Mouse (Mus musculus): ENCODE measurements at regions not wholly inside any gene's neighbourhood (a gene's known extent, or its start where the extent isn't known, plus 50 kb on each side); places are given as distances from the start of the nearest gene placed in this dataset.

DNA sequence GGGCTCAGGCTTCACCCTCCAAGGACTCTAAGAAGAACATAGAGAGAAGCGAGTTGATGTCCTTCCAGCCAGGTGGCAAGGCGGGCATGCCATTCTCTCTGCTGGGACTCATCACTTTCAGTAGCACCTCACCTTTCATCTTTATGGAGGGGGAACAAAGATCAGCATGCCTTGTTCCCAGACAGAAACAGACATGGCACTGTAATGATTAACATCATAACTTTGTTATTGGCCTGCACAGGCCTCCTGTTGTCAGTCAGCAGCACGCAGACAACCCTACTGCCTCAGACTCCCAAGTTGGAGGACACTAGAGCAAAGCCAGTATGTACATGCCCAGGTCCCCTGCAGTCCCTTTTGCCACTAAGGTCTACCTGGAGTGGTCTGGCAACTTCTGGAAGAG is 81.3 kb upstream of the Klf4 start:
- 83% methylated on average over 3 of the region's 3 CpGs for WGBS
- Histone ChIP-seq H3K36me3 (ENCODE audit: control insufficient read depth, insufficient read depth, low read length) (no peaks in the 10 kb centered on the region), H3K27ac (replicated peaks; ENCODE audit: low read depth, low read length) (no peak overlapping the region), H3K9me3 (ENCODE audit: control insufficient read depth, low read length) (no peaks in the 10 kb centered on the region), H3K4me3 (ENCODE audit: low read depth, low read length) (no peak overlapping the region), H3K9ac (ENCODE audit: low read length) (no peak overlapping the region), H3K27me3 (ENCODE audit: control insufficient read depth, insufficient read depth, low read length) (no peaks in the 10 kb centered on the region), H3K4me1 (ENCODE audit: control insufficient read depth, insufficient read depth, low read length) (no peaks in the 10 kb centered on the region), H3K4me2 (ENCODE audit: low read depth, severe bottlenecking) (no peak overlapping the region)
- ATAC-seq (ENCODE audit: insufficient number of reproducible peaks, low FRiP score, low TSS enrichment, low read depth) (no peak), DNase-seq (ENCODE audit: low spot score) (no peak)

DNA sequence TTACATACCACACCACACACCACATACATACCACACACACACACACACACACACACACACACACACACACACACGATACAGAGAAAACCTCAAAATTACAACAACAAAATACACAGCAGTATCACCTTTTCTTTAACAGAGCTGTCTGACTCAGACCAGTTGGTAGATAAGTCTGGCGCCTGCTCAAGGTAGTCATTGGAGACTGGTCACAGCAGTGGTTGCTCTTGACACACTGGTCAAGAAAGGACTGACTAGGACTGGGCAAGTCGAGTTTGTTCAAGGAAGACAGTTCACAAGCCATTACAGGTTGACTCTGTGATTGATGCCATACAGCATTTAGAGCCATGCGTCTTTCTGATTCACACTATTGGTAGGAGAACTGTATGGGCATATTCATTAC is 78.7 kb upstream of the Klf4 start:
- Histone ChIP-seq H3K9me3 (ENCODE audit: control insufficient read depth, low read length) (no peaks in the 10 kb centered on the region), H3K27ac (replicated peaks; ENCODE audit: low read depth, low read length) (no peak overlapping the region), H3K27me3 (ENCODE audit: control insufficient read depth, insufficient read depth, low read length) (no peaks in the 10 kb centered on the region), H3K9ac (ENCODE audit: low read length) (no peak overlapping the region), H3K36me3 (ENCODE audit: control insufficient read depth, insufficient read depth, low read length) (no peaks in the 10 kb centered on the region), H3K4me1 (ENCODE audit: control insufficient read depth, insufficient read depth, low read length) (no peaks in the 10 kb centered on the region), H3K4me2 (ENCODE audit: low read depth, severe bottlenecking) (no peak overlapping the region), H3K4me3 (ENCODE audit: low read depth, low read length) (no peak overlapping the region)
- no peak for DNase-seq (ENCODE audit: low spot score)
- 84% methylated on average over 4 of the region's 4 CpGs for WGBS
- no peak for ATAC-seq (ENCODE audit: insufficient number of reproducible peaks, low FRiP score, low TSS enrichment, low read depth)

DNA sequence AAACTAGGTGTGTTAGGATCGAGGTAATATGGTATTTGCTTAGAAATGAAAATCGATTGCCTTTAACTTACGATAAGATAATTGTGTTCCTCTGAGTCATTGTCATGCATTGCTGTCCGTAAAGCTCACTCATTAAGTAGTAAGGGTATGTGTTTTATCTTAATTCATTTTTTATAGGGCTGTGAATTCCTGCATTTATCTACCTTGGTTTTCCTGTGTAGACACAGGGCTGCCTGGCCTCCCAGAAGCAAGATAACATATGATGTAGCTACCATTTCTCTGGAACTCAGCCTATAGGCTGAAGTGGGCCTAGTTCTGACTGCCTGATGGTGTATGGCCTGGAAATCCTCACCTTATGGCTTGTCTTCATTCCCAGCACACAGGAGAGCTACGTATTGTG is 76.9 kb upstream of the Klf4 start:
- Histone ChIP-seq H3K27me3 (ENCODE audit: control insufficient read depth, insufficient read depth, low read length) (no peaks in the 10 kb centered on the region), H3K4me1 (ENCODE audit: control insufficient read depth, insufficient read depth, low read length) (no peaks in the 10 kb centered on the region), H3K4me2 (ENCODE audit: low read depth, severe bottlenecking) (no peak overlapping the region), H3K4me3 (ENCODE audit: low read depth, low read length) (no peak overlapping the region), H3K36me3 (ENCODE audit: control insufficient read depth, insufficient read depth, low read length) (no peaks in the 10 kb centered on the region), H3K9ac (ENCODE audit: low read length) (no peak overlapping the region), H3K9me3 (ENCODE audit: control insufficient read depth, low read length) (no peaks in the 10 kb centered on the region), H3K27ac (replicated peaks; ENCODE audit: low read depth, low read length) (no peak overlapping the region)
- ATAC-seq (ENCODE audit: insufficient number of reproducible peaks, low FRiP score, low TSS enrichment, low read depth): no peak
- DNase-seq (ENCODE audit: low spot score): no peak
- WGBS: 90% methylated on average over 5 of the region's 5 CpGs

DNA sequence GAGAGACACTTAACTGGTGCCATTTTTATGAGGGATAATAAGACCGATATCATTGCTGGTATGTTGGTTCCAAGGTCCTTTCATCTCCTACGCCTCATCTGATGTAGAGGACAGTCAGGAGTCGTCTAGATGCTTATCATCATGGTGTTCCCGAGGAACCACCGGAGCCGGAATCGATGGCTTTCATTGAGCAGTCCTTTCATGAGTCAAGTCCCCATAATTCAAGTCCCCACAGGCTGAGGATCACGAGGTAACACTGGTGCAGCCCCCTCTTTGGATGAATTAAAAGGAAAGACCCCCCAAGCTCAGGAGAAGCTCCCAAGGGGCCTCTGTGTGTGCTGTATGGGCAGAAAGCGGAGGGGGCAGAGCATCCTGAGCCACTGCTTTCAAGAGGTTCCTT is 73.3 kb upstream of the Klf4 start:
- no peak overlapping the region for H3K9ac ChIP-seq (ENCODE audit: low read length)
- H3K27ac ChIP-seq (replicated peaks; ENCODE audit: low read depth, low read length): no peak overlapping the region
- no peak overlapping the region for H3K4me3 ChIP-seq (ENCODE audit: low read depth, low read length)
- no peak for ATAC-seq (ENCODE audit: insufficient number of reproducible peaks, low FRiP score, low TSS enrichment, low read depth)
- WGBS: 70% methylated on average over 9 of the region's 9 CpGs
- H3K4me2 ChIP-seq (ENCODE audit: low read depth, severe bottlenecking): no peak overlapping the region
- no peaks in the 10 kb centered on the region for H3K27me3 ChIP-seq (ENCODE audit: control insufficient read depth, insufficient read depth, low read length)
- no peaks in the 10 kb centered on the region for H3K4me1 ChIP-seq (ENCODE audit: control insufficient read depth, insufficient read depth, low read length)
- H3K9me3 ChIP-seq (ENCODE audit: control insufficient read depth, low read length): no peaks in the 10 kb centered on the region
- no peaks in the 10 kb centered on the region for H3K36me3 ChIP-seq (ENCODE audit: control insufficient read depth, insufficient read depth, low read length)
- DNase-seq (ENCODE audit: low spot score): no peak

- H3K9ac ChIP-seq (ENCODE audit: low read length): no peak overlapping the region
- WGBS: 93% methylated on average over 11 of the region's 11 CpGs
- no peaks in the 10 kb centered on the region for H3K4me1 ChIP-seq (ENCODE audit: control insufficient read depth, insufficient read depth, low read length)
- DNase-seq (ENCODE audit: low spot score) (no peak), ATAC-seq (ENCODE audit: insufficient number of reproducible peaks, low FRiP score, low TSS enrichment, low read depth) (no peak)
- no peaks in the 10 kb centered on the region for H3K36me3 ChIP-seq (ENCODE audit: control insufficient read depth, insufficient read depth, low read length)
- no peak overlapping the region for H3K4me2 ChIP-seq (ENCODE audit: low read depth, severe bottlenecking)
- H3K27ac ChIP-seq (replicated peaks; ENCODE audit: low read depth, low read length): no peak overlapping the region
- H3K9me3 ChIP-seq (ENCODE audit: control insufficient read depth, low read length): no peaks in the 10 kb centered on the region
- H3K27me3 ChIP-seq (ENCODE audit: control insufficient read depth, insufficient read depth, low read length): no peaks in the 10 kb centered on the region
- H3K4me3 ChIP-seq (ENCODE audit: low read depth, low read length): no peak overlapping the region
Measured at GRCm38 (mm10) chr4:55604915-55605314, 72.6 kb upstream of the Klf4 start.

DNA sequence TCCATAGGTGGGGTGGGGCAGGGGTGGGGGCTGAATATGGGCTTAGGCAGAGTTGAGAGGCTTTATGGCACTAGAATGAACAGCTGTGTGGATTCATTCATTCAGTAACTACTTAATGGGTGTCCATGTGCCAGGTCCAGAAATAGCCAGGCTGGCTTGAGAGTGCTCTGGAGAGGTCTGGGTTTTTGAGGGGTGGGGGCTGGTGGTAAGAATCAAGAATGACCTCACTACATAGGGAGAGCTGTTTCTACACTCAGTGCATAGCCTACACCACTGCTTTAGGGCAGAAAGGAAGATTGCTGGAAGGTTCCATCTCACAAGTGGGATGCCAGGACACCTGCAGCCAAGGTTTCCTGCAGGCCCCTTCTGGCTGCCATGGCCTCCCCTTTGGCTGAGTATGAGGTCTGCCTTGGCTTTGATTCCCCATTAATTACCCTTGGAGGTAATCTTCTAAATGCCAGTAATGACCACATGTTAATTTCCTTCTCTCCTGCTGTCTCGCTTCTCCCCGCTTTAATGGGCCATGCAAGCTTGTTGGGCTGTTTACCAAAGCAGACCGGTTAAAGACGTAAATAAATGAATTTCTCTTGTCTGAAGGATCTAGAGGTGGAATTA is 71.7 kb upstream of the Klf4 start:
- H3K27ac ChIP-seq (replicated peaks; ENCODE audit: low read depth, low read length): no peak overlapping the region
- H3K4me2 ChIP-seq (ENCODE audit: low read depth, severe bottlenecking): no peak overlapping the region
- DNase-seq (ENCODE audit: low spot score) (no peak), ATAC-seq (ENCODE audit: insufficient number of reproducible peaks, low FRiP score, low TSS enrichment, low read depth) (no peak)
- no peaks in the 10 kb centered on the region for H3K27me3 ChIP-seq (ENCODE audit: control insufficient read depth, insufficient read depth, low read length)
- 58% methylated on average over 4 of the region's 4 CpGs for WGBS
- no peaks in the 10 kb centered on the region for H3K36me3 ChIP-seq (ENCODE audit: control insufficient read depth, insufficient read depth, low read length)
- no peak overlapping the region for H3K9ac ChIP-seq (ENCODE audit: low read length)
- H3K4me1 ChIP-seq (ENCODE audit: control insufficient read depth, insufficient read depth, low read length): no peaks in the 10 kb centered on the region
- no peaks in the 10 kb centered on the region for H3K9me3 ChIP-seq (ENCODE audit: control insufficient read depth, low read length)
- no peak overlapping the region for H3K4me3 ChIP-seq (ENCODE audit: low read depth, low read length)

DNA sequence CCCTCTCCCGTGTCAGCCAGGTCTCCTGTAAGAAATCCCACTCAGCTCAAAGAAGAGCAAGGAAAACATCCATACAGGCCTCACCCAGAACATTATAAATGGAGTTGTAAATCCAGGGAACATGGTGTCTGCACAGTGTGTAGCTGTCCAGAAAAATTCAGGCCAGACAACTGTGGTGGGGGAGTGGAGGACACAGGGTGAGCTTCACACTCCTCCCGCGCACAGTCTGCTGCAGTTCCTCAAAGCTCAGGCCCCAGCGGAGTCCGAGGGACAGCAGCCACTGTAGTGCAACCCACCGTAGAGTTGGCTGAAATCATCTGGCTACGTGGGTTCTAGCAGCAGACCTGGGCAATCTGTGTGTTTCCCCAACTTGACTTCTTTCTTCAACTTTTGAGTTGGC is 62.9 kb upstream of the Klf4 start:
- Histone ChIP-seq H3K9ac (ENCODE audit: low read length) (no peak overlapping the region), H3K9me3 (ENCODE audit: control insufficient read depth, low read length) (no peaks in the 10 kb centered on the region), H3K27me3 (ENCODE audit: control insufficient read depth, insufficient read depth, low read length) (no peaks in the 10 kb centered on the region), H3K27ac (replicated peaks; ENCODE audit: low read depth, low read length) (no peak overlapping the region), H3K4me2 (ENCODE audit: low read depth, severe bottlenecking) (no peak overlapping the region), H3K36me3 (ENCODE audit: control insufficient read depth, insufficient read depth, low read length) (no peaks in the 10 kb centered on the region), H3K4me3 (ENCODE audit: low read depth, low read length) (no peak overlapping the region), H3K4me1 (ENCODE audit: control insufficient read depth, insufficient read depth, low read length) (no peaks in the 10 kb centered on the region)
- DNase-seq (ENCODE audit: low spot score) (no peak), ATAC-seq (ENCODE audit: insufficient number of reproducible peaks, low FRiP score, low TSS enrichment, low read depth) (no peak)
- 89% methylated on average over 7 of the region's 7 CpGs for WGBS

- Histone ChIP-seq H3K27me3 (ENCODE audit: control insufficient read depth, insufficient read depth, low read length) (no peaks in the 10 kb centered on the region), H3K36me3 (ENCODE audit: control insufficient read depth, insufficient read depth, low read length) (no peaks in the 10 kb centered on the region), H3K4me1 (ENCODE audit: control insufficient read depth, insufficient read depth, low read length) (no peaks in the 10 kb centered on the region), H3K9me3 (ENCODE audit: control insufficient read depth, low read length) (no peaks in the 10 kb centered on the region), H3K27ac (replicated peaks; ENCODE audit: low read depth, low read length) (no peak overlapping the region), H3K9ac (ENCODE audit: low read length) (no peak overlapping the region), H3K4me2 (ENCODE audit: low read depth, severe bottlenecking) (no peak overlapping the region), H3K4me3 (ENCODE audit: low read depth, low read length) (no peak overlapping the region)
- DNase-seq (ENCODE audit: low spot score) (no peak), ATAC-seq (ENCODE audit: insufficient number of reproducible peaks, low FRiP score, low TSS enrichment, low read depth) (no peak)
- 78% methylated on average over 6 of the region's 6 CpGs for WGBS
Measured at GRCm38 (mm10) chr4:55594699-55595098, 62.4 kb upstream of the Klf4 start.

DNA sequence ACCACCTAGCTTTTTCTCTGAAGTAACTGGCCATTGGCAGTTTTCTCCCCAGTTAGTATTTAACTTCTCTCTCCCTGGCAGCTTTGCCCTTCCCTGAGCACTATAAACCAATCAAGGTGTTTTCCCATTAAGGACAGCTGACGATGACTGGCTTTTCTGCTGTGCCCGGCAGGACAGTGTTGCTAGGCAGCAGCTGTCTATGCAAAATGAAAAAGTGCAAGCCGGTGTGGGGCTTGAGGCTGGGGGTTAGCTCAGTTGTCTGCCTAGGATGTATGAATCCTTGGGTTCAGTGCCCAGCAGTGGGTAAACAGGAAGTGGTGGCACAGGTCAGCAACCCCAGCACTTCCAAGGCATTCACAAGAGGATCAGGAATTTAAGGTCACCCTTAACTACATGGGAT is 60.9 kb upstream of the Klf4 start:
- H3K4me2 ChIP-seq (ENCODE audit: low read depth, severe bottlenecking): no peak overlapping the region
- ATAC-seq (ENCODE audit: insufficient number of reproducible peaks, low FRiP score, low TSS enrichment, low read depth) (no peak), DNase-seq (ENCODE audit: low spot score) (no peak)
- H3K9ac ChIP-seq (ENCODE audit: low read length): no peak overlapping the region
- no peaks in the 10 kb centered on the region for H3K36me3 ChIP-seq (ENCODE audit: control insufficient read depth, insufficient read depth, low read length)
- no peaks in the 10 kb centered on the region for H3K27me3 ChIP-seq (ENCODE audit: control insufficient read depth, insufficient read depth, low read length)
- no peaks in the 10 kb centered on the region for H3K4me1 ChIP-seq (ENCODE audit: control insufficient read depth, insufficient read depth, low read length)
- no peak overlapping the region for H3K27ac ChIP-seq (replicated peaks; ENCODE audit: low read depth, low read length)
- H3K4me3 ChIP-seq (ENCODE audit: low read depth, low read length): no peak overlapping the region
- WGBS: 20% methylated on average over 3 of the region's 3 CpGs
- no peaks in the 10 kb centered on the region for H3K9me3 ChIP-seq (ENCODE audit: control insufficient read depth, low read length)

Measured in limb, embryonic 11.5 days (tissue).